Mouse (Mus musculus) colon, adult 2 months (tissue): ENCODE data around the gene Cxxc4. TPM values are rescaled to one million over a fixed set of nuclear protein-coding genes. Genes with fewer than 3 reads are reported as not detected.

Source experiments
- polyA plus RNA-seq: library from polyadenylated mRNA; depleted of rRNA; stranded (reverse); fragments of >200 nt; gene quantifications from 2 replicates; pipeline ENCODE4 v1.2.3, GENCODE M21; 2012; rRNA removed

The Cxxc4 gene
- 0.58 and 0.97 TPM in 2 replicates for polyA plus RNA-seq

DNA sequence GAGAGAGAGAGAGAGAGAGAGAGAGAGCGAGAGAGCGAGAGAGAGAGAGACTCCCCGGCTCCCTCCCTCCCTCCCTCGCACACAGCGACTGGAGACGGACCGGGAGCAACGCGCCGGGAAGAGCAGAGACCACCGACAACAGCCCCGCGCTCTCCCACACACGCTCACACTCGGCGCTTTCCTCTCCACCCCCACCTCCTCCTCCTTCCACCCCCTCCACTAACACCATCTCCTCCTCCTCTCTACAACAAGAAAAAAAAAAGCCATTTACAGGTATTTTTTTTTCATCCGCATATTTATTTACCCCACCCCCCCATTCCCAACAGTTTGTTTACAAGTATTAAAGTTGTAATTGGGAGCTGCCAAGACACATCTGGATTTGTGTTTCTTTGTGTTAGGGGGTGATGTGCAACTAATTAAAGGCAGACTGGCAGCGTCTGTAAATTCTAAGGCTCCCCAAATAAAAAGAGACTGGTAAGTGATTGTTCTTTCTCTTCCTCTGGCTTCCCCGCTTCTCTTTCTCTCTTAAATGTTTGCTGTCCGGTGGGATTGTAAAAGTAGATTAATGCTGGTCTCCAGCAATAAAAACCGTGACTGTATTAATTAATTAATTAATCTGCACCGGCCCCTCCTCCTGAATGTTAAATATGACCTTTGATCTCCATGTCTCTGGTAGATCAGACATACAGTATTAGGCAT lies at the start of gene Cxxc4:
Gene Cxxc4 (plus strand): TSS at position 71 of the 699 bp plus-strand sequence.

